14 mouse cellular contexts compared by ENCODE assay signal in genomic region chr11:9191555-9192131, GRCm38 (mm10). TPM values are rescaled to one million over a fixed set of nuclear protein-coding genes. Genes with fewer than 3 reads are reported as not detected.
DNase-seq lines count a peak whose midpoint lies in the region; ATAC-seq lines count a peak whose summit lies in the region.
"Had no signal": no experiment of that assay in that cellular context is flagged by ENCODE, and none has a peak within 500 bp of the region (broad histone marks: within the 10 kb centered on the region; RNA-seq: fewer than 3 reads in every experiment).

TSS of gene Abca13 (plus strand) at chr11:9191942.

- H3K27me3 ChIP-seq in liver, embryonic 16.5 days (ENCODE audit: control insufficient read depth, insufficient read depth, low read depth, low read length) = no peaks in the 10 kb centered on the region
- H3K27me3 ChIP-seq in embryonic facial prominence, embryonic 10.5 days (replicated peaks; ENCODE audit: low read depth, poor library complexity, severe bottlenecking) = 0 out of 2 replicates have a peak, but pooled peaks cover 3% of the 10 kb centered on the region
- H3K27me3 ChIP-seq in kidney, embryonic 15.5 days = no peaks in the 10 kb centered on the region
- no peaks in the 10 kb centered on the region for H3K27me3 ChIP-seq in midbrain, embryonic 13.5 days
- H3K27me3 ChIP-seq: liver, embryonic 13.5 days had no signal

- peak within 1 kb of the TSS; percentile 7; the same call in 1 of the 2 replicates for H3K4me3 ChIP-seq in liver, embryonic 16.5 days (ENCODE audit: low read depth, low read length)
- H3K4me3 ChIP-seq in embryonic facial prominence, embryonic 10.5 days = no peak within 1 kb of the TSS
- H3K4me3 ChIP-seq in kidney, embryonic 15.5 days (replicated peaks) = no peak within 1 kb of the TSS
- H3K4me3 ChIP-seq in midbrain, embryonic 13.5 days (replicated peaks) = no peak within 1 kb of the TSS
- H3K4me3 ChIP-seq: hindbrain, embryonic 12.5 days; liver, embryonic 13.5 days had no signal

- intact Hi-C loops in heart, postnatal 14 days (cut with DNase I) = no loop called here

- no peaks in the 10 kb centered on the region for H3K36me3 ChIP-seq in liver, embryonic 16.5 days (ENCODE audit: control insufficient read depth, insufficient read depth)
- H3K36me3 ChIP-seq in embryonic facial prominence, embryonic 10.5 days (replicated peaks) = no peaks in the 10 kb centered on the region
- H3K36me3 ChIP-seq in kidney, embryonic 15.5 days = no peaks in the 10 kb centered on the region
- no peaks in the 10 kb centered on the region for H3K36me3 ChIP-seq in midbrain, embryonic 13.5 days
- H3K36me3 ChIP-seq: hindbrain, embryonic 12.5 days; liver, embryonic 13.5 days had no signal

- 56% methylated on average over 12 of the region's 12 CpGs for WGBS in liver, embryonic 16.5 days (ENCODE audit: insufficient replicate concordance)
- WGBS in embryonic facial prominence, embryonic 10.5 days = 36% methylated on average over 12 of the region's 12 CpGs
- WGBS in kidney, embryonic 15.5 days = 43% methylated on average over 12 of the region's 12 CpGs
- 34% methylated on average over 12 of the region's 12 CpGs for WGBS in midbrain, embryonic 13.5 days

- H3K9me3 ChIP-seq in liver, embryonic 16.5 days (replicated peaks; ENCODE audit: control insufficient read depth, low read length) = no peaks in the 10 kb centered on the region
- H3K9me3 ChIP-seq in embryonic facial prominence, embryonic 10.5 days = no peaks in the 10 kb centered on the region; the same call in 1 of the 2 replicates
- H3K9me3 ChIP-seq in kidney, embryonic 15.5 days (replicated peaks) = no peaks in the 10 kb centered on the region
- no peaks in the 10 kb centered on the region for H3K9me3 ChIP-seq in midbrain, embryonic 13.5 days
- H3K9me3 ChIP-seq: hindbrain, embryonic 12.5 days; liver, embryonic 13.5 days had no signal

- no peaks in the 10 kb centered on the region for H3K4me1 ChIP-seq in liver, embryonic 16.5 days (ENCODE audit: control insufficient read depth, low read depth, low read length)
- peaks cover 16% of the 10 kb centered on the region for H3K4me1 ChIP-seq in embryonic facial prominence, embryonic 10.5 days
- peaks cover 5% of the 10 kb centered on the region; the same call in 1 of the 2 replicates for H3K4me1 ChIP-seq in kidney, embryonic 15.5 days
- H3K4me1 ChIP-seq in midbrain, embryonic 13.5 days (replicated peaks) = peaks cover 8% of the 10 kb centered on the region; the same call in 1 of the 2 replicates
- H3K4me1 ChIP-seq: liver, embryonic 13.5 days had no signal

- ATAC-seq in liver, embryonic 16.5 days (ENCODE audit: low read depth) = no peak
- no peak; the same call in 1 of the 2 replicates for ATAC-seq in kidney, embryonic 15.5 days (replicated peaks; ENCODE audit: low FRiP score)
- ATAC-seq in midbrain, embryonic 13.5 days = peak; percentile 74

- H3K4me2 ChIP-seq in liver, embryonic 16.5 days (ENCODE audit: low read depth, low read length) = no peak within 1 kb of the TSS
- no peak within 1 kb of the TSS for H3K4me2 ChIP-seq in kidney, embryonic 15.5 days
- H3K4me2 ChIP-seq in midbrain, embryonic 13.5 days (replicated peaks) = no peak within 1 kb of the TSS
- H3K4me2 ChIP-seq: hindbrain, embryonic 12.5 days; liver, embryonic 13.5 days had no signal

- no peak for DNase-seq in liver
- DNase-seq in embryonic facial prominence, embryonic 10.5 days (ENCODE audit: low spot score) = peak; percentile 35
- DNase-seq in layer of hippocampus, postnatal 14 days (ENCODE audit: low spot score in 2 of 2) = no peak
- no peak for DNase-seq in ovary, adult 18-20 months (ENCODE audit: low spot score)
- no peak for DNase-seq in heart, postnatal 14 days
- DNase-seq: layer of hippocampus, adult 9-11 months; liver, embryonic 13.5 days; spleen, adult 18-20 months; thymus, postnatal 25 days had no signal

- no peak within 1 kb of the TSS for H3K27ac ChIP-seq in liver, embryonic 16.5 days (ENCODE audit: low read length)
- H3K27ac ChIP-seq in embryonic facial prominence, embryonic 10.5 days (replicated peaks) = peak within 1 kb of the TSS; percentile 62
- peak within 1 kb of the TSS; percentile 27; the same call in 1 of the 2 replicates for H3K27ac ChIP-seq in kidney, embryonic 15.5 days
- H3K27ac ChIP-seq in midbrain, embryonic 13.5 days = no peak within 1 kb of the TSS
- H3K27ac ChIP-seq: hindbrain, embryonic 12.5 days; liver, embryonic 13.5 days had no signal

- H3K9ac ChIP-seq in liver, embryonic 16.5 days (ENCODE audit: low read depth, low read length) = no peak within 1 kb of the TSS
- no peak within 1 kb of the TSS for H3K9ac ChIP-seq in kidney, embryonic 15.5 days
- no peak within 1 kb of the TSS for H3K9ac ChIP-seq in midbrain, embryonic 13.5 days (replicated peaks)
- H3K9ac ChIP-seq: hindbrain, embryonic 12.5 days; liver, embryonic 13.5 days had no signal

RNA-seq across cellular contexts. Expression of gene Abca13, which starts in this region (rescaled TPM):
- 0.28 and 0.30 TPM in 2 replicates for polyA plus RNA-seq in liver, embryonic 16.5 days (2015; fragmentation: Nextera tagmentation; extraction: Ambion mirVana)
- 0.04 and 0.05 TPM in 2 replicates for polyA plus RNA-seq in embryonic facial prominence, embryonic 10.5 days (2016; fragmentation: Nextera tagmentation; extraction: Ambion mirVana)
- polyA plus RNA-seq in kidney, embryonic 15.5 days (2015; fragmentation: Nextera tagmentation; extraction: Ambion mirVana) = 0.16 and 0.17 TPM in 2 replicates
- 0.01 and 0.04 TPM in 2 replicates for polyA plus RNA-seq in midbrain, embryonic 13.5 days (2015; fragmentation: Nextera tagmentation; extraction: Ambion mirVana)
- total RNA-seq in layer of hippocampus, postnatal 14 days (2021) = under 1 TPM; 0.07 to 0.09 TPM
- total RNA-seq in heart, postnatal 14 days (2021) = under 1 TPM in 1 of 2 experiments, not detected in 1; 0.02 TPM
- polyA plus RNA-seq: neural tube, embryonic 11.5 days had no signal

Comparison
In these comparisons a context has a peak if more than half of its experiments do, and no peak if none do; other contexts are left out.
1. Peak in DNase-seq and H3K27ac ChIP-seq in embryonic facial prominence, embryonic 10.5 days; RNA of the gene not detected or under 1 TPM.
2. Peak in ATAC-seq in midbrain, embryonic 13.5 days; RNA of the gene not detected or under 1 TPM.